Mouse (Mus musculus) left cerebral cortex, postnatal 10 days (tissue): ENCODE measurements around the gene Col6a2. TPM values are rescaled to one million over a fixed set of nuclear protein-coding genes. Genes with fewer than 3 reads are reported as not detected.

Experiments
- DNase-seq, 2 experiments: peaks; one replicate each; pipeline ENCODE4 v3.0.0; 2021 to 2022; ENCODE audit warnings: low spot score in 2 of 2, mixed read lengths in 1 of 2; ENCODE audit errors: extremely low spot score in 1 of 2
- intact Hi-C: fragments of 180-260 bp; cut with DNase I; formaldehyde crosslinking; loops from one replicate; pipeline ENCODE4 v1.15.1; 2025
- total RNA-seq, 2 experiments: library from RNA; stranded (reverse); gene quantifications; 2 replicates each; pipeline ENCODE4 v1.2.3; 2021

The Col6a2 gene
- total RNA-seq, result 10 to 100 TPM; 15.6 to 18.8 TPM

DNA sequence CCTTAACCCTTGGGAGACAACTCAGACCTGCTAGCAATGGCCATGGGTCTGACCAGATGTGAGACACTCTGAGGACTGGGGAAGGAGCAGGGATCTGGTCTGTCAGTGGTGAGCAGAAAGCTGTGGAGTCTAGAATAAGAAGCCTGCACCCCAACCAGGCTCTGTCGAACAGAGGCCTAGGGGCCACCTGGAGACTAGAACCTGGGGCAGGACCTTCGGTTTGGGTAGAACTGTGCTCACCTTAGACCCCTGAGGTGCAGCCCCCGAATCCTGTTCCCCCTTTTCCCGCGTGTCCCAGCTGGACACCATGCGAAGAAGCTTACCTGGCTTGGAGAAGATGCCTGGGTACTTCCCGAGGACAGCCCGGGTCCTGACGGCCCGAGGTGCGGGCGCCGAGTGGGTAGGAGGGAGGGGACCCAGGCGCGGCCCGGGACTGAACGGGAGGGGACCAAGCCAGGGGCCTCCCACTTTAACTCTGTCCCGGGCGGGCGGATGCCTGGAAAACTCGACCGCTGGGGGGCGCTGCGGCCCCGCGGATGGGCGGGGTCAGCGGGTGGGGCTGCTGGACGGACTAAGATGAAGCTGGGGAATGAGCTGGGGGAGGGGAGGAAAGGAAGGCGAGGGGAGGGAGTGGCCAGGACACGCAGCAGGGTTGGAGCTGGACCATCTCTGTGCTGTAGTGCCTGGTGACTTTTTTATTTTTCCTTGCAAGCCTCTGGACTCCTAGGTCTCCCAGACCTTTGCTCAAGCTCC lies at the start of gene Col6a2:
TSS of gene Col6a2 (minus strand) at position 703 of the 753 bp plus-strand sequence.
- intact Hi-C loops, result loop anchor here (5.0 kb wide), 1 partner anchor 104 kb away; the partner anchor contains the start of gene Col6a1
- DNase-seq, result peak; percentile 18 to 90

GRCm38 (mm10) chr10:76671939-76672338 lies 48.5 kb upstream of the Col6a2 start:
- intact Hi-C loops, result no loop called here
- no peak for DNase-seq

DNA sequence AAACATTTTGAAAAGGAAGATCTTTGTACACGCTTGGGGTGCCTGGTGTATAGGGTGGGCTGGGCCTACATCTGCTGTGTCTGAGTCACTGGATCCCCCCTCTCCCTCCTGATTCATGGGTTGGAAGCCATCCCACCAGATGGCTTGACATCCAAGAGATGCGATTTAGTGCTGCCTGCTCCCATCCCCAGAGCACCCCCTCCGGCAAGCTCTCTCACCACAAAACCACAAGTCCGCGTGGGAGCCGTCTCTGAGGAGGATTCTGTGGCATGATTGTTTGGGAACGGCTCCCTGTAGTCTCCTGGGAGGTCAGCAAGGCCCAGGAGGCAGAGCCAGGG lies 45.5 kb upstream of the Col6a2 start:
- intact Hi-C loops, result no loop called here
- DNase-seq, result peak; percentile 61 to 62

- intact Hi-C loops, result no loop called here
- no peak for DNase-seq
Measured at GRCm38 (mm10) chr10:76668261-76668946, 45.0 kb upstream of the Col6a2 start.

DNA sequence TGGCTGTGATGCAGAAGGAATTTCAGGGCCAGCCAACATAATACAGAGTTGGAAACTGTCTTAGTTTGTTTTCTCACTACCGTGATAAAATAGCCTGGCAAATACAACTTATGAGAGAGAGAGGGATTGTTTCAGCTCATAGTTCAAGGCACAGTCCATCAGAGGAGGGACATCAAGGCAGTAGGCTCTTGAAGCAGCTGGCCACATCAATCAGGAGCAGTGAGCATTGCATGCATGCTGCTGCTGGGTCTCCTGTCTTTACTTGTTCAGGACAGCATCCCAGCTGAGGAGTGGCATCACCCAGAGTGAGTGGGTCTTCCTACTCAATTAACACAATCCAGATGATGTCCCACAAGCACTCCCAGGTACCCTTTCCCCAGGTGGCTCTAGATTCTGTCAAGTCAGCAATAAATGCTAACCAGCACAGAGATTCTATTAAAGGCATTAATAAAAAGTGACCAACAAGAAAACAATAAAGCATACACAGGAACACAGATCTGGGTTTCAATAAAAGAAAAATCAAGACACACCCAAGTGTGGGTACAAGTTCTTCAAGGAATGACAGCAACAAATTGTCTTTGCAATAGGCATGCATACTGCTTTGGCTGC lies 43.9 kb upstream of the Col6a2 start:
- intact Hi-C loops, result no loop called here
- no peak for DNase-seq

GRCm38 (mm10) chr10:76665551-76665950 lies 42.1 kb upstream of the Col6a2 start:
- intact Hi-C loops, result no loop called here
- DNase-seq, result no peak

- DNase-seq, result peak in 1 of 2 experiments; percentile 75
- intact Hi-C loops, result no loop called here
Measured at GRCm38 (mm10) chr10:76664156-76665115, 41.0 kb upstream of the Col6a2 start.

- intact Hi-C loops, result no loop called here
- DNase-seq, result no peak
Measured at GRCm38 (mm10) chr10:76653345-76654336, 30.2 kb upstream of the Col6a2 start.

GRCm38 (mm10) chr10:76650662-76651342 lies 27.4 kb upstream of the Col6a2 start:
- no peak for DNase-seq
- intact Hi-C loops, result no loop called here

- intact Hi-C loops, result no loop called here
- DNase-seq, result no peak
Measured at GRCm38 (mm10) chr10:76648738-76649137, 25.3 kb upstream of the Col6a2 start.

DNA sequence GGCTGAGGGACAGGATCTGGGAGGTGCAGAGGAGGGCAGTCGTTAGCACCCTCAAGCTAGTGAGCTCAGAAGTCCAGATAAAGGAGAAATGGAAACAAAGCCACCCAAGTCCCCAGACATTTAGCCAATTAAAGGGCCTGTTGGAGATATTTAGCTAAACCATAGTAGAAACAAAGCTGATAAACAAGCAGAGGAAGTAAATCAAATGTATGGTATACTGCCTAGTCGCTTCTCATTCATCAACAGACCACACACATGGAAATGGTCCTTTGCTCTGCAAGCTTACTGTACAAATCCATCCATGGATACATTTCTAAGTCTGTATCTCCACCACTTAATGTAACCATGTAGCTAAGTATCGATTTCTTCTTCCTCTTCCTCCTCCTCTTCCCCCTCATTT lies 24.0 kb upstream of the Col6a2 start:
- DNase-seq, result no peak
- intact Hi-C loops, result no loop called here

DNA sequence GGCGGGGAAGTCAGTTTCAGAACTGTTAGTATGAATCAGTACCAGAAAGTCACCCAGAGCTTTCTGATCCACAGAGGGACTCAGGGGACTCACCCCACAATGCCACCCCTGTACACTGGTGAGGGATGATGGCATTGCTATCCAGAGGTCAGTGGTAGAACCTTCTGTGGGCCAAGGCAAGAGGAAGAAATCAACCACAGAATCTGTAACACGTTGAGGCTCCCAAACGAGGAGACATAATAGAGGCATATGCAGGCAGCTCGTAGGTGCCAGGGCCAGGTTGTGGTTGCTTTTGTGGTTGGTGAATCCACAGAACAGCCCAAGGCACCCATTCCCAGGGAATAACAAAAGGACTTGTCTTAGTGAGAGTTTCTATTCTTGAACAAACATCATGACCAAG lies 22.3 kb upstream of the Col6a2 start:
- intact Hi-C loops, result no loop called here
- no peak for DNase-seq

DNA sequence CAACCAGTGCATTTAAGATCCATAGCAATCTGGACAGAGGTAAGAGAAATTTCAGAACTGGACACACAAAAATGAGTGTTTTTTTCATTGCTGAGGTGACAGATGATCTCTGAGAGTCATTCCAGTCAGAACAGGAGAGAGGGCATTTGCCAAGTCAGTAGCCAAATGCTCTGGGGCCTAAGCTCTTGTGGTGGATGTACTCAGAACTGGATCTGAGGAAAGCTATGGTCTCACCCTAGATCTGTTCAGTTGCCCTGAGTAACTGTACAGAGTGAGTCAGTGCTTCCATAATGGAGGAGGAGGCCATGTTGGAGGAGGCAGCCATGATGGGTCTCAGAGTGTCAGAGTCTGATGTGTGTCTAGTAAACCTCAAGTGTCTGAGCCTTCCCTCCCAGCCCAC lies 21.6 kb upstream of the Col6a2 start:
- intact Hi-C loops, result no loop called here
- no peak for DNase-seq

DNA sequence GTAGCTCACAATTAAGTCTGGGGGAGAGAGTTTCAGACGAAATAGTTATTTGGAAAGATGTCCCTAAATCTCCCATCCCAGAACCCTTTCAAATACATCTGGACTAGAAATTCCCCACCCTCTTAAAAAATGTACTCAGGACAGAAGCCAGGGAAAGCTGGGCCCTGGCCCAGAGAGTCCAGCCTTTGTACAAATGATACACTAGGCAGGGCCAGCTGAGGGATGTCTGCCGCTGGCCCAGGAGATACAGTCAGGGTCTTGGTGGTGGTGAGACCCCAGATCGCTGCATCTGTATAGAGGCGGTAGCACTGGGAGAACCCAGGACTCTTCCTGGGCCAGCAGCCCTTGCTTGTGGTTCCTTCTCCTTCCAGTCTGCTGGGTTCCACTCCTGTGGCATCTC lies 20.6 kb upstream of the Col6a2 start:
- no peak for DNase-seq
- intact Hi-C loops, result no loop called here

DNA sequence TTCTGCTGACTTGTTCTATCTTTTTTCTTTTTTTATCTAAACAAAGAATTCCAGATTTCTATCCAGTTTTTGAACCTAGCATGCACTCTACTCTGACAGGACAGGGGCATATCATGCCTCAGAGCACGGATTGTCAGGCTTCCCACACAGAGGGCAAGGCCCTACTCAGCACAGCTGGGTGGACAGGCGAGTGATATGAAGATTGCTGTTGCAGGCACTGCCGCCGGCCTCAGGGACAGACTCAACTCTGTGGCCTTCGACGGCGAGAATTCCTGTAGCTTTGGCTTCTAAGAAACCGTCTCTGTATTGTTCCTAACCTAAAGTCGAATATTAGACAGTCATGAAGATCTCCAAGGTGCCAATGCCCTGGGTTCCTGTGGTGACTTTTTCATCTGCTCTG lies 20.0 kb upstream of the Col6a2 start:
- no peak for DNase-seq
- intact Hi-C loops, result no loop called here

DNA sequence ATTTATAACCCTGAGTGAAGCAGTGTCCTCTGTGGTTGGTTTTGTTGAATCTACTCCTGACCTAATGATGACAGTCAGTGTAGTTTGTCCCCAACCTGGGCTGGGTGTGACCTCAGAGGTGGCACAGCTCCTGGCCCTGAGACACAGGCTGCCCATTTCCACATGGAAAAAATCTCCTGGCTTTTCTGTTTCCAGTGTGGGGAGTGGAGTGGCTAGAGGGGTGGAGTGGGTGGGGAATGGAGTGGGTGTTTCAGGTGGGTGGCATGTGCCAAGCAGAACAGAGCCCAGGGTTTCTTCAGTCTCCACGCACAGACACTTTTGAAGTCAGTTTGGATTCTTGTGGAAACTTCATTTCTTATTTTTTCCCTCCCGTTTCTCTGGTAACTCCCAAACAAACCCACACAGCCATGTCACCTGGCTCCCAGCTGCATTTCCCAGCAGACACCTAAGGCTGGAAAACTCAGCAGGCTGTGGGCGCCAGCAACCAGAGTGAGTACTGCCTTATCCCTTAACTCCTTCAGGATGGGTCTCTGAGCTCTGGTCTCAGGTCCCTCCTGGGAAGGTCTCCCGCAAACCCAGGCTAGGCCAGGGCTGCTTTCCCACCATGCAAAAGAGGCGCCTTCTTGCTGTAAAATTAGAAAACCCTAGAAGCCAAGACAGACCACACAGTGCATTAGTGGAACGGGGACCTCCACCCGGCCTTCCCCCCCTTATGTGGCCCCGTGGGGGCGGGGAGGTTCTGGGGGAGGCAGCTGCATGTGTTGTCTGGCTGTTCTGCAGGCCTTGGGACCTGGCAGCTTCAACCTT lies 19.4 kb upstream of the Col6a2 start:
- DNase-seq, result no peak
- intact Hi-C loops, result no loop called here
